Mouse (Mus musculus) splenic B cell, adult 2 months (primary cell): ENCODE measurements around the gene Gm6502.
"Not testable (repeated sequence)": the region's sequence is repeated elsewhere in the genome, so short reads cannot be mapped to it uniquely, and the experiment has no call there.

Experiments used
- DNase-seq: peaks from one replicate; pipeline ENCODE4 v3.0.0-alpha.2; 2011; ENCODE audit warnings: low read depth, low spot score
- H3K27me3 ChIP-seq: 2 replicates; pipeline ENCODE4 v1.6.1; 2012; ENCODE audit warnings: mild to moderate bottlenecking, low read length, moderate library complexity, mixed read lengths; ENCODE audit not compliant: control insufficient read depth, poor library complexity, insufficient read depth, severe bottlenecking
- H3K36me3 ChIP-seq: 2 replicates; pipeline ENCODE4 v1.6.1; 2012; ENCODE audit warnings: mild to moderate bottlenecking, low read length, moderate library complexity, mixed read lengths; ENCODE audit not compliant: control insufficient read depth, poor library complexity, insufficient read depth, severe bottlenecking

The Gm6502 gene

DNA sequence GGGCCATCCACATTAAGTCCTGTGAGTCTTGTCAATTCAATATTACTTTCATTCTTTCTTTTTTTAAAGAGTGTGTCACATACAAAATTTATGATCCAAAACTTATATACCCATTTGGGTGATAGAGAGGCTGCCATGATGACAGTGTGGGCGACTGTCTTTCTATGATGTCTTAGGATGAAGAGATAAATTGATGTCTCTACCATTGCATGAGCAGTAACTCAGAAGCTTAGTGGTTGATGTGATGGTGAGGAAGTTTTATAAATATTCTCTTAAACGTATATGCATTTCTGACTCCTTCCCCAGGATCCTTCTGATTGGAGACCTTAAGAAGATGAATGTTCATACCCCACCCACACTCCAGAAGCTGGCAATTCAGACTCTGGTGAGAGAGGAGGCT is at the start of gene Gm6502:
Gm6502 (plus strand) TSS at position 301 of the 400 bp plus-strand sequence.
- not testable (repeated sequence) for DNase-seq, H3K27me3 ChIP-seq, H3K36me3 ChIP-seq

DNA sequence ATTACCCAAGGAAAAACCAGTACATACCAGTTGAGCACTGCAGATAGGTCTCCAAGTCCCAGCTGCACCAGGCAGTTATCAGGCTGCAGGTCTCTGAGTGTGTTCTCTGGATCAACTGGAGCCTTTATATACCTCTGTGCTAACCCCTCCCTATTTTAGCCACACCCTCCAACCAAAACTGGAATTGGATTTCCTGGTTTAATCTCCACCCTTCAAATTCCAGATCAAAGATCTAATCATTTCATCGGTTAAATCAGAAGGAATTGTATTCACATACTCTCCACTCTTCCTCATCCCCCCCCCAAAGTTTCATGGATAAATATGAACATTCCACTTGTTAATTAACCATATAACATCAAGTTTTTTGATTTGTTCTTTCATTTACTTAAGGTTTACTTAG is 7.5 kb upstream of the Gm6502 start, which contains the start of gene A430089I19Rik:
A430089I19Rik (minus strand) TSS at position 101 of the 400 bp plus-strand sequence.
- H3K36me3 ChIP-seq, H3K27me3 ChIP-seq, DNase-seq: not testable (repeated sequence)

DNA sequence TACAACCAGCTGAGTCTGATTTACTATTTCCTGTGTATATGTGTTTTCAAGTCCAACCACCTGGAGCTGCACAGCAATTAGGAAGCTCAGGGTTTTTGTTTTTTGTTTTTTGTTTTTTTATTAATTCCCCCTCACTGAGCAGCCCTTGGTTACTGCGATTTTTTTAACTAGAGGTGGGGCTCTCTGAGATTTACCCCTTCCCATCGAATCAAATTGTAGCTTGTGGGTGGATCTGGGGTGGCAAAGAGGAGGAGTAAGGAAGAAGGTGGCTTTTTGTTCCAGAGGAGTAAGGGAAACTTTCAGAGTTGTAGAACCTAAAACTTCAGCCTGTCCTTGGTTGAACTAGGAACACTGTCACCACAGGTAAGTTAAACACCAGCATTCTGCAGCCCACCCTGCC is 25.2 kb downstream of the Gm6502 start, which contains the start of gene AA792892:
AA792892 (plus strand) TSS at position 301 of the 400 bp plus-strand sequence.
- not testable (repeated sequence) for DNase-seq, H3K36me3 ChIP-seq, H3K27me3 ChIP-seq
